Mouse (Mus musculus): ENCODE results near the gene Gstp2. TPM values are rescaled to one million over a fixed set of nuclear protein-coding genes. Genes with fewer than 3 reads are reported as not detected.
"Not testable (repeated sequence)": the region's sequence is repeated elsewhere in the genome, so short reads cannot be mapped to it uniquely, and the experiment has no call there.

Gstp2 gene
- total and polyA plus RNA-seq, 2 experiments, result 7.9 to 9.2 TPM

GRCm38 (mm10) chr19:4042124-4042523 lies 3.7 kb downstream of the Gstp2 start:
- no peak for TF ChIP-seq POLR2A (IDR thresholded peaks at IDR 0.05; ENCODE audit: extremely low read depth, insufficient read depth, low read length)
- TF ChIP-seq CTCF (IDR thresholded peaks at IDR 0.05; ENCODE audit: low read depth, low read length), result no peak
- Histone ChIP-seq H3K36me3 (ENCODE audit: control insufficient read depth, insufficient read depth, low read length) (no peaks in the 10 kb centered on the region), H3K79me2 (ENCODE audit: control insufficient read depth, insufficient read depth, low read length) (no peaks in the 10 kb centered on the region), H3K4me1 (ENCODE audit: control insufficient read depth, insufficient read depth, low read length) (peaks cover 16% of the 10 kb centered on the region), H3K27ac (replicated peaks; ENCODE audit: insufficient read depth, low read depth, low read length) (no peak overlapping the region), H3K4me3 (ENCODE audit: insufficient read depth, low read depth, low read length) (peak overlapping the region; percentile 21; the same call in 1 of the 2 replicates), H3K9ac (ENCODE audit: low read depth, low read length) (no peak overlapping the region), H3K27me3 (ENCODE audit: control insufficient read depth, insufficient read depth, low read length) (no peaks in the 10 kb centered on the region)
- DNase-seq (ENCODE audit: extremely low read depth, low read depth, low spot score), result no peak
- WGBS, result 66% methylated on average over 14 of the region's 14 CpGs

DNA sequence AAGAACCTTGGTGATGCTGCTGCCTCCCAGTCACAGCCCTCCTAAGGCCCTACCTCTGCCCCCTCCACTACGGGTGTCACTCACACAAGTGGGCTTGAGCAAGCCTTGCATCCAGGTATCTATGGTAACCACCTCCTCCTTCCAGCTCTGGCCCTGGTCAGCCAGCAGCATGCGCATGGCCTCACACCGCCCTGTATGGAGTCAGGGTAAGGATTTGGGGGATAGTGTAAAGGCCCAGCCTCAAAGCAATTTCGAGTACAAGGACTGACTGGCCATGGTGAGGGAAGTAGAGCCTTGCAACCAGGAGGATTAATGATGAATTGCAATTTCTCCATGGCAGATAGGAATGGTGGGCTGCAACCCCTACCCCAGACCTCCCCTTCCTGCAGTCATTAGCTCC lies 4.3 kb downstream of the Gstp2 start:
- 94% methylated on average over 4 of the region's 4 CpGs for WGBS

DNA sequence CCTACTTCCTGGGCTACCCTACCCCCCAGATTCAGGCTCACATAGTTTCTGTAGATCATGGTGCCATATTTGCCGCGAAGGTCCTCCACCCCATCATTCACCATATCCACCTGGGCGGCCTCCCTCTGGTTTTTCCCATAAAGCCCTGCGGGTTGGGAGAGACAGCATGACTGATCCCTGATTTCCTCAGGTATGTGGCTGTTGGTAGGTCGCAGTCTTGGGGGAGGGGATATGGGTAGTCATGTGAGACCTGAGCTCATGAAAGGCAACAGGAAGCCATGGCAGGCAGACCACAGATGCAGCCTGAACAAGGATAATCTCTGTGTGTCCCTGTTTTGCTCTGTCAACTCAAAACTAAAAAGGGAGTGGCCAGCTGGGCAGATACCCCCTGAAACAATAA lies 4.9 kb downstream of the Gstp2 start:
- not testable (repeated sequence) for H3K27ac ChIP-seq (replicated peaks; ENCODE audit: insufficient read depth, low read depth, low read length); DNase-seq (ENCODE audit: extremely low read depth, low read depth, low spot score); H3K27me3 ChIP-seq (ENCODE audit: control insufficient read depth, insufficient read depth, low read length); H3K79me2 ChIP-seq (ENCODE audit: control insufficient read depth, insufficient read depth, low read length); H3K36me3 ChIP-seq (ENCODE audit: control insufficient read depth, insufficient read depth, low read length); H3K4me1 ChIP-seq (ENCODE audit: control insufficient read depth, insufficient read depth, low read length); H3K4me3 ChIP-seq (ENCODE audit: insufficient read depth, low read depth, low read length); H3K9ac ChIP-seq (ENCODE audit: low read depth, low read length)
- 97% methylated on average over 5 of the region's 5 CpGs for WGBS

More for the DNA sequence above, 4.3 kb downstream of the Gstp2 start:
- not testable (repeated sequence) for H3K4me3 ChIP-seq (ENCODE audit: insufficient read depth, low read depth, low read length); H3K9ac ChIP-seq (ENCODE audit: low read depth, low read length); H3K36me3 ChIP-seq (ENCODE audit: control insufficient read depth, insufficient read depth, low read length); DNase-seq (ENCODE audit: extremely low read depth, low read depth, low spot score); H3K79me2 ChIP-seq (ENCODE audit: control insufficient read depth, insufficient read depth, low read length); H3K27ac ChIP-seq (replicated peaks; ENCODE audit: insufficient read depth, low read depth, low read length); H3K27me3 ChIP-seq (ENCODE audit: control insufficient read depth, insufficient read depth, low read length)
- peaks cover 10% of the 10 kb centered on the region for H3K4me1 ChIP-seq (ENCODE audit: control insufficient read depth, insufficient read depth, low read length)

GRCm38 (mm10) chr19:4037788-4038232 lies 8.0 kb downstream of the Gstp2 start, which contains the start of gene Gstp1:
Gene Gstp1, minus strand, starts transcription at chr19:4037985.
- TF ChIP-seq POLR2A (IDR thresholded peaks at IDR 0.05; ENCODE audit: extremely low read depth, insufficient read depth, low read length) (peak; percentile 100), CTCF (IDR thresholded peaks at IDR 0.05; ENCODE audit: low read depth, low read length) (peak; percentile 51)
- peak; percentile 89 for DNase-seq (ENCODE audit: extremely low read depth, low read depth, low spot score)

DNA sequence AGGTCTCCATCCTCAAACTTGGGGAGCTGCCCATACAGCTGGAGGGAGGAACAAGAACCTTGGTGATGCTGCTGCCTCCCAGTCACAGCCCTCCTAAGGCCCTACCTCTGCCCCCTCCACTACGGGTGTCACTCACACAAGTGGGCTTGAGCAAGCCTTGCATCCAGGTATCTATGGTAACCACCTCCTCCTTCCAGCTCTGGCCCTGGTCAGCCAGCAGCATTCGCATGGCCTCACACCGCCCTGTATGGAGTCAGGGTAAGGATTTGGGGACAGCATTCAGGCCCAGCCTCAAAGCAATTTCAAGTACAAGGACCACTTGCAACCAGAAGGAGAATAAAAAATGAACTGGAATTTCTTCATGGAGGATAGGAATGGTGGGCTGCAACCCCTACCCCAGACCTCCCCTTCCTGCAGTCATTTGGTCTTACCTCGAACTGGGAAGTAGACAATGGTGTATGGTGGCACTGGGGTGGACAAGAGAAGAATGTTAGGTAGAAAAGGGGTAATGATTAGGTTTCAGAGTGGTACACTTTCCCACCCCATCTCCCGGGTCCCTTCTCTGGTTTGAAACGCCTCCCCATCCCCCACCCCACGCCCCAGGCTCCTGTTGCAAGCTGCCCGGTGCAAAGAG lies 8.6 kb downstream of the Gstp2 start:
- peak overlapping the region; percentile 82 for H3K27ac ChIP-seq (replicated peaks; ENCODE audit: insufficient read depth, low read depth, low read length)
- peak overlapping the region; percentile 79 for H3K4me3 ChIP-seq (ENCODE audit: insufficient read depth, low read depth, low read length)
- DNase-seq (ENCODE audit: extremely low read depth, low read depth, low spot score); H3K36me3 ChIP-seq (ENCODE audit: control insufficient read depth, insufficient read depth, low read length); H3K27me3 ChIP-seq (ENCODE audit: control insufficient read depth, insufficient read depth, low read length); H3K79me2 ChIP-seq (ENCODE audit: control insufficient read depth, insufficient read depth, low read length): not testable (repeated sequence)
- H3K9ac ChIP-seq (ENCODE audit: low read depth, low read length), result peak overlapping the region; percentile 85
- H3K4me1 ChIP-seq (ENCODE audit: control insufficient read depth, insufficient read depth, low read length), result peaks cover 13% of the 10 kb centered on the region; the same call in 1 of the 2 replicates
- 4% methylated on average over 7 of the region's 8 CpGs for WGBS

More at GRCm38 (mm10) chr19:4037788-4038232, 8.0 kb downstream of the Gstp2 start, which contains the start of gene Gstp1:
- Histone ChIP-seq H3K36me3 (ENCODE audit: control insufficient read depth, insufficient read depth, low read length) (peaks cover 4% of the 10 kb centered on the region; the same call in 1 of the 2 replicates), H3K27ac (replicated peaks; ENCODE audit: insufficient read depth, low read depth, low read length) (peak within 1 kb of the TSS; percentile 96), H3K79me2 (ENCODE audit: control insufficient read depth, insufficient read depth, low read length) (no peaks in the 10 kb centered on the region), H3K27me3 (ENCODE audit: control insufficient read depth, insufficient read depth, low read length) (no peaks in the 10 kb centered on the region), H3K4me3 (ENCODE audit: insufficient read depth, low read depth, low read length) (peak within 1 kb of the TSS; percentile 79), H3K4me1 (ENCODE audit: control insufficient read depth, insufficient read depth, low read length) (peaks cover 10% of the 10 kb centered on the region; the same call in 1 of the 2 replicates), H3K9ac (ENCODE audit: low read depth, low read length) (peak within 1 kb of the TSS; percentile 89)
- 1% methylated on average over 26 of the region's 26 CpGs for WGBS

DNA sequence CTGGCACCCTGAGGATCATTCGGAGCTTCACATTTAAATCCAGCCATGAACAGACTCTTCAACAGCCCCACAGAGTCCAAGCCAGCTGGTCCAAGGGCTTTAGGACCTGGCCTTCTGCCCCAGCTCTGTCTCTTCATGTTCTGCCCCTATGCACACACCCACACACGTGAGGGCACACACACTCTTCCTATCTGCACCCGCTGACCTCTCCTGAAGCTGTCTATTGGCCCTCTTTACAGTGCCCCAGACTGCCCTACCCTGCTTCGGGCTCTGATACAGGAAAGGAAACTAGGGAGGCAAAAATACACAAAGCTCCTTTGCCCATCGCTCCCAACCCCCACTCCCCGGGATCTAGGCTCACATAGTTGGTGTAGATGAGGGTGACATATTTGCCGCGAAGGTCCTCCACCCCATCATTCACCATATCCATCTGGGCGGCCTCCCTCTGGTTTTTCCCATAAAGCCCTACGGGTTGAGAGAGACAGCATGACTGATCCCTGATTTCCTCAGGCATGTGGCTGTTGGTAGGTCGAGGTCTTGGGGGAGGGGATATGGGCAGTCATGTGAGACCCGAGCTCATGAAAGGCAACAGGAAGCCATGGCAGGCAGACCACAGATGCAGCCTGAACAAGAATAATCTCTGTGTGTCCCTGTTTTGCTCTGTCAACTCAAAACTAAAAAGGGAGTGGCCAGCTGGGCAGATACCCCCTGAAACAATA lies 9.3 kb downstream of the Gstp2 start:
- peak overlapping the region; percentile 59 for H3K4me3 ChIP-seq (ENCODE audit: insufficient read depth, low read depth, low read length)

More for the DNA sequence above, 9.3 kb downstream of the Gstp2 start:
- H3K79me2 ChIP-seq (ENCODE audit: control insufficient read depth, insufficient read depth, low read length), result no peaks in the 10 kb centered on the region
- H3K9ac ChIP-seq (ENCODE audit: low read depth, low read length), result peak overlapping the region; percentile 89
- WGBS, result 19% methylated on average over 12 of the region's 12 CpGs
- H3K27ac ChIP-seq (replicated peaks; ENCODE audit: insufficient read depth, low read depth, low read length), result peak overlapping the region; percentile 96
- peak; percentile 86 for DNase-seq (ENCODE audit: extremely low read depth, low read depth, low spot score)
- TF ChIP-seq CTCF (IDR thresholded peaks at IDR 0.05; ENCODE audit: low read depth, low read length), result no peak
- 0 out of 2 replicates have a peak, but pooled peaks have one; percentile 1 for TF ChIP-seq POLR2A (IDR thresholded peaks at IDR 0.05; ENCODE audit: extremely low read depth, insufficient read depth, low read length)
- no peaks in the 10 kb centered on the region for H3K27me3 ChIP-seq (ENCODE audit: control insufficient read depth, insufficient read depth, low read length)
- peaks cover 4% of the 10 kb centered on the region; the same call in 1 of the 2 replicates for H3K36me3 ChIP-seq (ENCODE audit: control insufficient read depth, insufficient read depth, low read length)
- H3K4me1 ChIP-seq (ENCODE audit: control insufficient read depth, insufficient read depth, low read length), result peaks cover 13% of the 10 kb centered on the region; the same call in 1 of the 2 replicates

All from liver, adult 2 months (tissue).